Mouse (Mus musculus) liver, adult 2 months (tissue): ENCODE results near the gene Gm21970. TPM values are rescaled to one million over a fixed set of nuclear protein-coding genes. Genes with fewer than 3 reads are reported as not detected.

Experiments used
- DNase-seq: peaks from one replicate; pipeline ENCODE4 v3.0.0-alpha.2; 2011; ENCODE audit warnings: low read depth, low spot score; ENCODE audit errors: extremely low read depth
- H3K27ac ChIP-seq: fragments of 200-500 bp; replicated peaks from 2 replicates; pipeline ENCODE4 v1.5.1; 2012; ENCODE audit warnings: low read depth, mild to moderate bottlenecking, control low read depth, inconsistent platforms, low read length; ENCODE audit not compliant: insufficient read depth
- H3K27me3 ChIP-seq: fragments of 200-500 bp; 2 replicates; pipeline ENCODE4 v1.6.1; 2012; ENCODE audit warnings: mild to moderate bottlenecking, moderate library complexity, low read length, inconsistent platforms; ENCODE audit not compliant: control insufficient read depth, insufficient read depth
- H3K36me3 ChIP-seq: fragments of 200-500 bp; 2 replicates; pipeline ENCODE4 v1.6.1; 2012; ENCODE audit warnings: low read length, inconsistent platforms; ENCODE audit not compliant: control insufficient read depth, insufficient read depth
- H3K4me1 ChIP-seq: fragments of 200-500 bp; 2 replicates; pipeline ENCODE4 v1.6.1; 2011; ENCODE audit warnings: low read length; ENCODE audit not compliant: control insufficient read depth, insufficient read depth
- H3K4me3 ChIP-seq: fragments of 200-500 bp; 2 replicates; pipeline ENCODE4 v1.5.1; 2011; ENCODE audit warnings: low read depth, mild to moderate bottlenecking, control low read depth, low read length, moderate library complexity; ENCODE audit not compliant: insufficient read depth
- H3K79me2 ChIP-seq: fragments of 200-500 bp; 2 replicates; pipeline ENCODE4 v1.6.1; 2012; ENCODE audit warnings: inconsistent platforms, mild to moderate bottlenecking, low read length, moderate library complexity; ENCODE audit not compliant: control insufficient read depth, insufficient read depth
- H3K9ac ChIP-seq: fragments of 200-500 bp; 2 replicates; pipeline ENCODE4 v1.6.1; 2012; ENCODE audit warnings: low read depth, mild to moderate bottlenecking, control low read depth, inconsistent platforms, low read length
- CTCF ChIP-seq: fragments of 200-500 bp; IDR thresholded peaks from 2 replicates; pipeline ENCODE4 v1.5.1; 2011; ENCODE audit warnings: low read depth, low read length, control low read depth
- POLR2A ChIP-seq: fragments of 200-500 bp; IDR thresholded peaks from 2 replicates; pipeline ENCODE4 v1.6.1; 2011; ENCODE audit warnings: low read length, control low read depth; ENCODE audit not compliant: insufficient read depth; ENCODE audit errors: extremely low read depth
- WGBS: fragments of 180-500 bp; shearing (Covaris S2); methylation state at CpG from one replicate; pipeline ENCODE4 v1.1.7; 2018; 5-methylcytosine and 5-hydroxymethylcytosine counted together
- polyA plus RNA-seq: library from polyadenylated mRNA; depleted of rRNA; stranded (reverse); fragments of >200 nt; gene quantifications from 2 replicates; pipeline ENCODE4 v1.2.3, GENCODE M21; 2012
- total RNA-seq: library from RNA; depleted of rRNA; stranded (reverse); fragments of >200 nt; gene quantifications from 2 replicates; pipeline ENCODE4 v1.2.3, GENCODE M21; 2014

The Gm21970 gene
- total and polyA plus RNA-seq, 2 experiments, result 0.83 TPM; not detected in 1

DNA sequence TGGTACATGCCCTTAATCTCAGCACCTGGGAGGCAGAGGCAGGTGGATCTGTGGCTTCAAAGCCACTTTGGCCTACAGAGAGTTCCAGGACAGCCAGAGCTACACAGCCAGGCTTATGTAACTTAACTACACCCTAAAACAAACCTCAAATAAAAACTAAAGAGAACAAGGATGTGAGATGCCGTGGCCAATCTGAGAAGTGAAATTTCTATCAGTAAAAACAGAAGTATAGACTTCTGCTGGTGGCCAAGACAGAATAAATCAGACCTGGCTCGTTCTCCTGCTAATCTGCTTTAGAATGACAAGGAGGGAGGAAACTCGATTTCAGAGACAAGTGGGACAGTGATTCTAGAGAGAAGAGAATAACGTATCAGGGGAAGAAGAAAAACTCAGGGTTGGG lies 64.3 kb downstream of the Gm21970 start:
- H3K36me3 ChIP-seq, result no peaks in the 10 kb centered on the region
- WGBS, result 70% methylated on average over 4 of the region's 4 CpGs
- peaks cover 13% of the 10 kb centered on the region for H3K4me1 ChIP-seq
- no peaks in the 10 kb centered on the region for H3K27me3 ChIP-seq
- DNase-seq, result no peak
- no peak overlapping the region for H3K4me3 ChIP-seq
- H3K79me2 ChIP-seq, result no peaks in the 10 kb centered on the region
- TF ChIP-seq POLR2A, result no peak
- H3K9ac ChIP-seq, result no peak overlapping the region
- peak overlapping the region; percentile 72; the same call in 1 of the 2 replicates for H3K27ac ChIP-seq

DNA sequence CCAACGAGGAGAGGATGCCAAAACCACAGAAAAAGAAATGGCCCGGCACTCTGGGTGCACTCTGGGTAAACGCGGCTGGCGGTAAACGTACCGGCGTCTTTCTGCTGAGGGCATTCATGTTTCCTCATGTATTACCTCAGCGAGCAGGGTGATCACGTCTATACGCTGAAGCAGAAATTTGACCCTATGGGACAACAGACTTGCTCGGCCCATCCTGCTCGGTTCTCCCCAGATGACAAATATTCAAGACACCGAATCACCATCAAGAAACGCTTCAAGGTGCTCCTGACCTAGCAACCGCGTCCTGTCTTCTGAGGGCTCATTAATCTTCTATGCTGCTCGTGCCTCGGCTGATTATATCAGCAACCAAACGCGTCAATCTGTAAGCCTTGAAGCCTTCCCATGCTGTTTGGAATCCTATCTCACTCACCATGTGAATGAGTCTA lies 66.8 kb downstream of the Gm21970 start:
- Histone ChIP-seq H3K4me3 (no peak overlapping the region), H3K4me1 (peaks cover 7% of the 10 kb centered on the region), H3K79me2 (no peaks in the 10 kb centered on the region), H3K27ac (no peak overlapping the region), H3K36me3 (no peaks in the 10 kb centered on the region), H3K27me3 (no peaks in the 10 kb centered on the region), H3K9ac (no peak overlapping the region)
- no peak for DNase-seq
- TF ChIP-seq POLR2A (no peak), CTCF (no peak)
- 86% methylated on average over 21 of the region's 21 CpGs for WGBS

DNA sequence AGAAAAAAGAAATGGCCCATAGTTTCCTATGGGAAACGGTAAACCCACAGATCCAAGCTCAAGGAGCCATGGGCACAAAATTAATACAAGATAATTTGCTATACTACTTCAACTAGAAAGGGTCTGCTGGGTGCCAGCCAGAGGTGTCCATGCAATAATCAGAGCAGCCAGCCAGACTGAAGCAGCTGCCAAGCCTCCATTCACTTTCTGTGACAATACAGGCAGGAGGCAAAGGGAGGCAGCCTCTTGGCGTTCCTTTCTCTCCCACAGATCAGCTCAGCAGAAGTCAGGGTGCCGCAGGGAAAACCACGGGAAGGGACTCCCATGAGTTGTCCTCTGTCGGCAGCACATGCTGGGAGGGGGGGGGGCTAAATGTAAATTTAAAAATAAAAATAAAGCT lies 67.5 kb downstream of the Gm21970 start:
- Histone ChIP-seq H3K27ac (no peak overlapping the region), H3K27me3 (no peaks in the 10 kb centered on the region), H3K4me3 (no peak overlapping the region), H3K79me2 (no peaks in the 10 kb centered on the region), H3K4me1 (peaks cover 9% of the 10 kb centered on the region), H3K36me3 (no peaks in the 10 kb centered on the region), H3K9ac (no peak overlapping the region)
- no peak for TF ChIP-seq POLR2A
- TF ChIP-seq CTCF, result no peak
- 78% methylated on average over 5 of the region's 5 CpGs for WGBS
- no peak for DNase-seq

DNA sequence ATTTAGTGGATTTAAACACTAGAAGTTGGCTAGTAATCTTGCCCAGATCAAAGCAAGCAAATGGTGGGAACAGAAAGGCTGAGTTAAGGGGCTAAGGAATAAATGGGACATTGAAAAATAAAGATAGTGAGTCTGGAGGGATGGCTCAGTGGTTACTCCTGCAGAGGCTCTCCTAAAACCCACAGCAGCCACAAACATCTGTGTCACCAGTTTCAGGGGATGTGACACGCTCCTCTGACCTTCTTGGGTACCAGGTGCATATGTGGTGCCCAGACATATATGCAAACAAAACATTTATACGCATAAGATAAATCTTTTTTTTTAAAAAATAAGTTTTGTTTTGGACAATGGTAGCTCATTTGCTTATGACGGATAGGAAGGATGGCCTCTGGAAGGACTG lies 67.9 kb downstream of the Gm21970 start:
- H3K4me1 ChIP-seq, result peaks cover 9% of the 10 kb centered on the region
- H3K79me2 ChIP-seq, result no peaks in the 10 kb centered on the region
- no peaks in the 10 kb centered on the region for H3K27me3 ChIP-seq
- H3K4me3 ChIP-seq, result no peak overlapping the region
- WGBS, result 97% methylated on average over 3 of the region's 3 CpGs
- TF ChIP-seq CTCF (no peak), POLR2A (no peak)
- H3K9ac ChIP-seq, result no peak overlapping the region
- H3K27ac ChIP-seq, result no peak overlapping the region
- no peaks in the 10 kb centered on the region for H3K36me3 ChIP-seq
- DNase-seq, result no peak

DNA sequence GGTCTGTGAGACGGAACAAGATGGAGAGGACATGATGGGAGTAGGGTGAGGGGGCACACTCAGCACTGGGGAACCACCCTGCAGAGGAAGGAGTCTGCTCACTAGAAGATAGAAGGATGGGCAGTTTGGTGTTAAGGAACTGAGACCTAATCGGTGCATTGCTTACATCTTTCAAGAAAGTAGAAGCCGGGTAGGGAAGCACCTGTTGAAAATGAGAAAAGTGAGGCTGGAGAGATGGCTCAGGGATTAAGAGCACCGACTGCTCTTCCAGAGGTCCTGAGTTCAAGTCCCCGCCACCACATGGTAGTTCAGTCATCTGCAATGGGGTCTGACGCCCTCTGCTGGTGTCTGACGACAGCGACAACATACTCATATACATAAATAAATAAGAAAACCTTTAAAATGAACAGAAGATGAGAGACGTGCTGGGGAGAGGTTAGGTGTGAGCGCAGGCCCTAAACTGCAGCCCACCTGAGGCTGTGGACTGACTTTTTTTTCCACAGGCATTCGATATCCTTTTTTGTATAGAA lies 68.4 kb downstream of the Gm21970 start:
- WGBS, result 78% methylated on average over 11 of the region's 11 CpGs
- H3K4me1 ChIP-seq, result peaks cover 9% of the 10 kb centered on the region
- peak; percentile 67 for TF ChIP-seq CTCF
- TF ChIP-seq POLR2A, result no peak
- H3K27me3 ChIP-seq, result no peaks in the 10 kb centered on the region
- H3K27ac ChIP-seq, result no peak overlapping the region
- H3K4me3 ChIP-seq, result no peak overlapping the region
- H3K79me2 ChIP-seq, result no peaks in the 10 kb centered on the region
- DNase-seq, result no peak
- H3K9ac ChIP-seq, result no peak overlapping the region
- H3K36me3 ChIP-seq, result no peaks in the 10 kb centered on the region

DNA sequence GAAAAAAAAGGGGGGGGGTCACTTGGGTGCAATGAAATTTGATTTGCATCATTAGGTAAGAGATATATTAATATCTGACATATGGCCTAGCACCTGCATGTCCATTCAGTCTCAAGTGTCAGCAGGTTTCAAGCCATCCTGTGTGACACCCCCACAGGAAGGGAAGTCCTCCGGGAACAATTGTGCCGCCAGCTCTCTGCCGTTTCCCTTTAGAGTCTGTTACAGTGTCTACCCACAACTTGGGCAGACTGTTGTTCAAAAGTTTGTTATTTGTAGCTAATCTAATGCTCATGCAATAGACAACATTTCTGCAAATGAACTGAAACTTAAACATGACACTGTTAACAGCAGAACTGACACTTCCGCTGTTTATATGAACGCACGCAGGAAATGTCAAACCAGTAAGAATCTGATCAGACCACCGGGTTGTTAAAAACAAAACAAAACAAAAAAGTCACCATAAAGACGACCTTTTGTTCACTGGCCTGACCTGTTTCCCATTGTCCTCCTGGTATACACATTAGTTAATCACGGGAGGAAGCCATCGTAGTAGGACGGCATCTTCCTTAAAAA lies 69.6 kb downstream of the Gm21970 start:
- 70% methylated on average over 11 of the region's 11 CpGs for WGBS
- Histone ChIP-seq H3K4me3 (no peak overlapping the region), H3K4me1 (peaks cover 9% of the 10 kb centered on the region), H3K79me2 (no peaks in the 10 kb centered on the region), H3K27me3 (no peaks in the 10 kb centered on the region), H3K9ac (no peak overlapping the region), H3K36me3 (no peaks in the 10 kb centered on the region), H3K27ac (peak overlapping the region; percentile 52)
- no peak for TF ChIP-seq POLR2A
- TF ChIP-seq CTCF, result no peak
- no peak for DNase-seq
